Mouse (Mus musculus): ENCODE measurements around the gene Heatr6.

The Heatr6 gene

DNA sequence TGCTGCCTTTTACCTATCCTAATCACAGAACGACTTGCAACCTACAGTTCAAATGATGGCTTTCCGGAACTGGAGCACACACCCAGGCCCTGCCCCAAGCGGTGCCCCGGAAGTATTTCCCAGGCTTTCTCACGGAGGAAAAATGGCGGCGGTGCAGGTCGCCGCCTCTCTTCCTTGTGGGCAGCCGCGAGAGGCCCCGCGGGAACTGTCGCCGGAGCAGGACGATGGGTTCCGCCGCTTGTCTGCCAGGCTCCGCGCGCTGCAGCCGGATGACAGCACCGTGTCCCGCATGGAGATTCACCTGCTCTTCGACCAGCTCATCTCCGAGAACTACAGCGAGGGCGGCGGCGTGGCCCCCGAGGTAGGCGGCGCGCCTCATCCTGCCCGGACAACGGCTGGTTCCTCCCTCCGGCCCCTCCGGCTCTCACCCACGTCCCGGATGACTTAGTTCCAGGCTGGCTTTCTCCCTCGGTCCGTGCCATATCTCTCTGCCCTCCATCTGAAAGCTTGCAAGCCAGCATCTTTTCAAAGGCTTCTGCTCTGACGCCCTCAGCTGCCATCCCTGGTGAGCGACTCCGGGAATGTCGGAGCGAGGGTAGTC is at the start of gene Heatr6:
Gene Heatr6, plus strand, starts transcription at position 116 of the 601 bp plus-strand sequence.
- DNase-seq (ENCODE audit: low read depth) = peak; percentile 94

DNA sequence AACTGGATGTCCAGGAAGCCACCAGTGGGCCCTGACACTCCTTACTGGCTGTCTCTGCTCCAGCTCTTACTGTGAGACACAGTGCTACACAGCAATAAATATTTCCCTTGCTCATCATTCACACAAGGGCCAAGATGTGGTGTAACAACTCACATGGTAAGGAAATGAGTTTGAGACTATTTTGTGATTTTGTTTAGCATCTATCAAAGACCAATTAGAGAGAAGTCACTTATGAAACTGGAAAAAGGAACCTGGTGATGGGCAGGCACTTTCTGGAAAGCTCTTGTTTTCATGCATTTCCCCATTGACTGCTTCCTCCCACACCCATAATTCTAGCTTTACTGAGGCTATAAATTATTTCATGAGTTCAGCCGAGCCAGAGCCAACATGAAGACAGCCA is 49.8 kb upstream of the Heatr6 start, which contains the start of gene Wfdc17:
Gene Wfdc17, plus strand, starts transcription at position 287 of the 400 bp plus-strand sequence.
- DNase-seq (ENCODE audit: low read depth) = no peak

DNA sequence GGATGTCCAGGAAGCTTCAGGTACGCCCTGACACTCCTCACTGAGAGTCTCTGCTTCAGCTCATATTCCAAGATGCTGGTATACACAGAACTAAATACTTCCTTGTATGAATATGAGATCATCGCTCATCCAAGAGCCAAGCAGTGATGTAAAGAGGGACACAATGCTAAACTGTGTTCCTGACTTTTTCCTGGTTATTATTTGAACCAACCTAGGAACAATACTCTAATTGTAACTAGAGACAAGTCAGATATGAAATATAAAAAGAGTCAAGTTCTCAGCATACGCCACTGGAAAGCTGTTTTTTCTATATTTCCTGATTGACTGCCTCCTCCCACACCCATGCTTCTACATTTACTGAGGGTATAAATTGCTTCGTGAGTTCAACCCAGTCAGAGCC is 44.8 kb upstream of the Heatr6 start, which contains the start of gene Wfdc18:
Gene Wfdc18, plus strand, starts transcription at position 301 of the 400 bp plus-strand sequence.
- no peak for DNase-seq (ENCODE audit: low read depth)

DNA sequence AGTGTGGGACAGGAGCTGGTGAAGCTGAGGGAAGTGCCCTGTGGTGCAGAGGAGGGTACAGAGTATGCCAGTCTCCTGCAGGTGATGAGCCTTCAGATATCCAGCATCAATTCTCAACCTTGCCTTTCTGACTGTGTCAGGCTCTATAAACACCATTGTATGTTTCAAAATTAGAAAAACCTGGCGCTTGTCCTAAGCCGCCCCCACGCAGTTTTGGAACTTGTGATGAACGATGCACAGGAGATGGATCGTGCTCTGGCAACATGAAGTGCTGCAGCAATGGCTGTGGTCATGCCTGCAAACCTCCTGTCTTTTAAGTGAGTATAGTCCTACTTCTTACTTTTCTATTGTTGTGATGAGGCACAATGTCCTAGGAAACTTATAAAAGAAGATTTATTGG is 43.8 kb upstream of the Heatr6 start:
- DNase-seq (ENCODE audit: low read depth) = no peak

DNA sequence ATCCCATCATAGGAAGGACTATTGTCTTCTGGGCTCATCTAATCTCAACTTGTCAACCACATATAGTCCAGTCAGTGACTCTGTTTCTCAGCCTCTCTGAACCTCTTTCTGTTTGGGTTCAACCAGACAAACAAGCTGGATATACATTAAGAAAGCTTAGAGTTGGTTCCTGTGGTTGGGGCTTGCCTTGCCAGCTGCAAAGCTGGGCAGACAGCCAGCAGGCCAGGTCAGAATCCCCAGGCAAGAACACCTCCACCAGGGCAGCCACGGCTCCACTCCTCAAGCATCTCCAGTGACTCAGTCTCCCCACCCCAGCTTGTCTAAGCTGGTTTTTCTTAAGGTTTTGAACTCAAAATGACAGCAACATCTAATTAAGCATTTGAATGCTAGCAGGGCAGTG is 40.8 kb upstream of the Heatr6 start:
- DNase-seq (ENCODE audit: low read depth) = peak; percentile 13

DNA sequence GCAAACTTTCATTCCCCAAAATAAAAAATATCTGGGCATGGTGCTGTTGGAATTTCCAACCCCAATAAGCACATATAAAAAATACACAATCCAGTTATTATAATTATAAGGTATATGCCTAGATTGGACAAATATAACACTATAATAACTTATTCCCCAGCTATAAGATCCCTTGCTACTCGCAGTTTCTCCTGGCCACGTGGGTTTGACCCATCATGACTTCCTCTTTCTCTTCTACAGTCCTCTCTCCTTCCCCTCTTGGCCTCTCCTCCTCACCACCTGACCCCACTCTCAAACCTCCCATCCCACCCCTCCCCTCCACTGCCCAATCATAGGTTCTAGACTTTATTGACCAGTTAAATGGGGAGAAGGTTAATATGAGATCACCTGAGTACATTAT is 39.6 kb upstream of the Heatr6 start:
- DNase-seq (ENCODE audit: low read depth) = peak; percentile 29

DNA sequence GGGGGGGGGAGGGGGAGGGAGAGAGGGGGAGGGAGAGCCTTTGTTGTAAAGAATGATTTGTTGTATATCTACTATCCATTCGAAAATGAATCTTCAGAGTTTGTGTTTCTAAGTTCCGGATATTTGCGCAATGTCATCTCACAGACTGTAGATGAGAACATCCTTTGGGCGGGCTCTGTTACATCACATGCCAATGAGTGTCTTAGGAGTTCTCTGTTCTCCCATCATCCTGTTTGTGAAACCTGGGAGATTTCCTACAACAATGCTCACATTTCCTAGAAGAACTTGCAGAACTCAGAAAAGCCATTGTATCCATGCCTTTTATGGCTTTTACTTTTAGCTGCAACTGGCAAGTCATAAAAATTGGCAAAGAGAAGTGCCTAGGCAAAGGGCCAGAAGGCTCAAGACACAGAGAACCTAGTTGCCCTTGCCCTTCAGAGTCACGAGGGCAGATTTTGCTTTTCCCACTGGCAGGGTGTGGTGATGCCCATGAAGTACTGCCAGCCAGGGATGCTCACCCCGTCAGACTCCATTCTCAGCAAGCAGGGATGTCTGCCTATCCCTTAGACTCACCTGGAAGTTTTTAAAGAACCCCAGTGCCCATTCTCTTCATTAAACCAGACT is 36.3 kb upstream of the Heatr6 start:
- peak; percentile 47 for DNase-seq (ENCODE audit: low read depth)

DNA sequence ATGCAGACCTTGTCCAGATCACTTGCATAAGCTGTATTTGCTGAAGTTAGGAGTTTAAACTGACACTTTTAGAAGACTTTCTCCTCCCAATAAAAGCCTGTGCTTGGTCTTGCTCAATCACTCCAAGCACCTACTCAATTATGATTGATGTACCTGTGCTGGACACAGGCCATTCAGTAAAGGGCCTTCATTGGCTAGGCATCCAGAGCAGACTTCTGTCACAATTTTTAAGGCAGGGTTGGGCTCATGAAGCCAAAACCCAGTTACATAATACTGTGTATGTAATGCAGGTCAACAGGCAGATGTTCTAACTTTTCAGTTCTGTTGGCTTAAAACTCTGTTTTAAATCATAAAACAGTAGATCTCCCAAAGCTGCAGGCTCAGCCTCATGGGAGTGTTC is 32.7 kb upstream of the Heatr6 start:
- DNase-seq (ENCODE audit: low read depth) = no peak

DNA sequence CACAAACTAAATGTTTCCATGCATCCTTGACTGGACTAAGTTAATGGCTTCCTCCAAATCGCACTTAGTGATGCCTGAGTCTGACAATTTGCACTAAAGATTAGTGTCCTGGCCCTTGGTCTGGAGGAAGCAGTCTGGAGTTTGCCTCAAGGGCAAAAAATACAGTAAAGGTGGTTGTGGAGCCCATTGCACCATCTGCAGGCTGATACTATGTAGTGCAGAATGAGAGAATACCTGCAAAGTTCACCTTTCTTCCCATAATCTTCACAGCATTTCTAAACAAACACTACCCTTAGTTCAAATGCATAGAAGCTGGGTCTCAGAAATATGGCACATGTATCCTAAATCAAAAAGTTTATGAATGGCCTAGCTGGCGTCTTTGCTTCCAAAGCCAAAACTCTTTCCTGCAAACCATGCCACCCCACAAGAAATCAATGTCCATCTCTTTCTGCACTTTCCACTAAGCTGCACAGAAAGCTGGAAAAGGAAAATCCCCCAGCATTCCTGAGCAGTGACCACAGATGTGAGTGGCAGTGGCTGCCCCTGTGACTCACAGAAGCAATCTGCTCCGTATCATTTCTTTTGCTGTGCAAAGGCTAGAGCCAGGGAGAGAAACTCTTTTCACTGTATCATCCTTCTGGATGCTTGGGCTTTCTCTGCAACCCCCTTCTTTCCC is 24.6 kb upstream of the Heatr6 start:
- DNase-seq (ENCODE audit: low read depth) = peak; percentile 42

DNA sequence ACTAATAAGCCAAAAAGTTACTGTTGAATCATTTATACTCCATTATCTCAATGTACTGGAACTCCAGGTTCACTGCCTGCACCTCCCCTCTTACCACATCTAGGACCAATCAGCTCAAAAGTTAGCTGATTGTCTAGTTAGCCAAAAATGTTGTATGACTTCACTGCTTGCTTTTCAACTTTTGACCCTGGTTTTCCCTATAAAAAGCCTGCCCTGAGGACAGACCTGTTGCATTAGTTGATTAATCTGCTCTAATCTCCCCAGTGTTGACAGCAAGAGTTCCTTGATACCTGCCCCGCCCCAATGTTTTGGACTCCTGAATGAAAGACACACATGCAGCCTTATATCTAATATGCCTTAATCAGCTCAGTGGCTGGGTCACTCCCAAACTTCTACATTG is 22.4 kb upstream of the Heatr6 start:
- DNase-seq (ENCODE audit: low read depth) = no peak

DNA sequence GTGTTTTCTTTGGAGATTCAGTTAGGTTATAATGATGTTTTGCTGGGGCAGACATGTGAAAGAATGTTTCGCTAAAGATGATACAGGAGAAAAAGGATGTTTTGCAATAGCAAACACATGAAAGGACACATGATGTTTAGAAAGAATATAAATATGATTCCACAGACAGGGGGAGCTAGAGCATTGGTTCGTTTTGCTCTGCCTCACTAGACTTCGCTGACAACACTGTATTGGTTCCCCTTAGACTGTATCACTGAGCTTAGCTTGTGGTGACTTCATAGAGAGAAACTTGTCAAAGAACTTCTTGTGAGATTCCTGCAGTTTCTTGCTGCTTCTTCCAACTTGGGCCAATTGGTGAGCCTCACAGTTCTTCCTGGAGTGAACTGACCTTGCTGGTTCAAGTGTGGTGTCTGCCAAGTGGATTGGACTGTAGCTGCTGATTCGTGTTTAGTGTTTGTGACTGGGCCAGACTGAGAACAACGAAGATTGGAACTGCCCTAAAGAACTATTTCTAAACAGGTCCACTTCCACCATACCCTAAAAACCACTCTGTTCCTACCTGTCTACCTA is 20.3 kb upstream of the Heatr6 start:
- DNase-seq (ENCODE audit: low read depth) = peak; percentile 39

DNA sequence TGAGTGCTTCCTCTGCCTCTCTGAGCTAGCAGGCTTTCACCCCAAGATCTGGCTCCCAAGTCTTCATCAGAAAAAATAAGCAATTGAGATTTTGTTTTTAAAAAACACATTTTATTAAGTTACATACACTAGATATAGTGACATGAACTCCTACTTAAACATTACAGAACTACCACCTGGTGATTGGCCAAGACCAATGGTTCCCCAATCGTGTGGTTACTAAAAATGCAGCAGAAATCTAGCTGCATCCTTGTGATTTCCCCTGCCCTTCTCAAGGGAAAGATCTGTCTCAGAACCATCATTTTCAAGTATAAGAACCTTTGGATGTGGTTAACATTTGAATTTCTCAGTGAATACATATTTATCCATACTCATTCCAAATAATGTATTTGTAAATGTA is 19.3 kb upstream of the Heatr6 start:
- DNase-seq (ENCODE audit: low read depth) = peak; percentile 13

DNA sequence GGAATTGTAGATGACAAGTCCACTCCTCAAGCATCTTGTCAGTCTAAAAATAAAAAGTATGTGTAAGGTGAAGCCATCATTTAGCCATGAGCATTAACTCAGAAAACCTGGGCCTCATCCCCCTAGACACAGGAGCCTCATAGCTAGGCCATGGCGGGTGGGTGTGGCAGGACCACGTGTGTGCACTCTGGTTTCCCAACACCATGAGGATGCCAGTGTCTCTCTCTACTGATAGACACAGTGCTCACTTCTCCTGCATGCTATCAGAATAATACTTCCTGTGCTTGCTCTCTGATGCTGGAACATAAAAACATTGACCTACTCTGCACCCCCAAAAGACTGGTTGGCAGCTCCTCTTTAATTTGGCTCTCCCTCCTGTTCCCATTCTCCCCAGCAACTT is 17.6 kb upstream of the Heatr6 start:
- DNase-seq (ENCODE audit: low read depth) = no peak

DNA sequence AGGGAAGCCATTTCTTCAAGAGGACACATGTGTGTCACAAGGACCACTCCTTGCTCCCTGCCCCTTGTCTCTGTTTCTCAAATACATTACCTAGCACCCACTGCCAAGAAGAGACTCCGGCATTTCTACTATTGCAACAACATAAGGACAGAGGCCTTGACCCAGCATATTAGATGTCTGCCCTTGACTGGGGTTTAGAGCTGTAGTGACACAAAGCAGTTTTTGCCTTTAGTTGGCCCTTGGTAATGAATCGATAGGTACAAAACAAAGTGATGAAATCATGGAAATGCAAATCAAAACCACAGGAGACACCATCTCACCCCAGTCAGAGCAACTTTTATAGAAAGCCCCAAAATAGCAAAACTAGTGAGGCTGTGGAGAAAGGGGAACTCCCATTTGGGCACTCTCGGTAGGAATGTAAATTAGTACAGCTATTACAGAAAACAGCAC is 16.4 kb upstream of the Heatr6 start:
- DNase-seq (ENCODE audit: low read depth) = peak; percentile 34

DNA sequence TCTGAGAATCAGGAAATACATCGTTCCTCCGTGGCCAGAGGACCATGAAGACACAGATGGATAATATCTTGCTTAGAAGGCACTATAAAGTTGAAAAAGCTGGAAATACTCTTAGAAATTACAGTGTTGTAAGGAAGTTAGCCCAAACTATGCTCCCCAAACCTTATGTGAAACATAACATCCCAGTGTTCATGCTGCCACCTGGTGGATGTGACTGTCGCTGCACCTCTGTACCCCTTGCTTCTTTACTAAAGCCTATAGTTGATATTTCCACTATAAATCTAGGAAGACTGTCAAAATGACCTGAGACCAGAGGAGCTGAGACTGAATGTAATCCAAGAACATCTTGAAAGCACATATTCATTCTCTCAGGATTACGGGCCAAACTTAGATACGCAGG is 14.3 kb upstream of the Heatr6 start:
- peak; percentile 74 for DNase-seq (ENCODE audit: low read depth)

DNA sequence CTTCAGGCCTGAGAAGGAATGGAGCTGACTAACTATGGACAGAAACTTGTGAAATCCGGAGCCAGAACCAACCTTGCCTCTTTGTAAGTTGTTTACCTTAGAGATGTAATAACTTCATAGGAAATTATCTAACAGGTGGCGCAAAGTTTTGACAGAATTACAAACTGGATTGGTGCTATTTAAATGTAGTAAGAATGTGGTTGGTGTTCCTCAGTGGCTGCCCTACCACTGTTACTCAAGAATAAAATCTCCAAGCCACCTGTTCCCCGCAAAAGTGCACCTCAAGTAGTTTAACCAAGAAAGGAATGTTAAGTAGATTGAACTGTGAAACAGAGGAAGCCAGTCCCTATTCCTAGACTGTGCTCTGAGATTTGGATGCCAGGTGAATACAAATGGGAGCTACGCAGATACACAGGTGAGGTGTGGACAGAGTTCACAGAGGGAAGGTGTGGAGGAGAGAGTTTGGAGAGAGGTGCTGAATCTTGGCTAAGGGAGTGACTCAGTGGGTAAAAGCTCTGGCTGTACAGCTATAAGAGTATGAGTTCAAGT is 13.0 kb upstream of the Heatr6 start:
- no peak for DNase-seq (ENCODE audit: low read depth)

DNA sequence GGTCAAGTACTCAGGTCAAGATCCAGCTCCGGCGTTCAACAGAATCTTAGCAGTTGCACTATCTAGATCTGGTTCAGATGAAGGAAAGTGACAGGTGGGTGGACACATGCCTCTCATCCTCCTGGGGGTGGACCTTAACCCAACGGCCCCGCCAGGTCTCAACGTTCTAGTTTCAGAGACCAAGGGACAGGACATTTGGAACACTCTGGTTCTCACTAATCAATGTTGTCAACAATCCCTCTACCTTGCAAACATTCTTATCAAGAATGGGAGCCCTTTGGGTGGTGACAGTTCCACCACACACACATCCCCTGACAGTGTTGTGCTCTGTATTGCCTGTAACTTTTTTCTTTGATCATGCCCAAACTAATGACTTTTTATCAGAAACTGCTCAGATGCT is 11.7 kb upstream of the Heatr6 start:
- DNase-seq (ENCODE audit: low read depth) = no peak

DNA sequence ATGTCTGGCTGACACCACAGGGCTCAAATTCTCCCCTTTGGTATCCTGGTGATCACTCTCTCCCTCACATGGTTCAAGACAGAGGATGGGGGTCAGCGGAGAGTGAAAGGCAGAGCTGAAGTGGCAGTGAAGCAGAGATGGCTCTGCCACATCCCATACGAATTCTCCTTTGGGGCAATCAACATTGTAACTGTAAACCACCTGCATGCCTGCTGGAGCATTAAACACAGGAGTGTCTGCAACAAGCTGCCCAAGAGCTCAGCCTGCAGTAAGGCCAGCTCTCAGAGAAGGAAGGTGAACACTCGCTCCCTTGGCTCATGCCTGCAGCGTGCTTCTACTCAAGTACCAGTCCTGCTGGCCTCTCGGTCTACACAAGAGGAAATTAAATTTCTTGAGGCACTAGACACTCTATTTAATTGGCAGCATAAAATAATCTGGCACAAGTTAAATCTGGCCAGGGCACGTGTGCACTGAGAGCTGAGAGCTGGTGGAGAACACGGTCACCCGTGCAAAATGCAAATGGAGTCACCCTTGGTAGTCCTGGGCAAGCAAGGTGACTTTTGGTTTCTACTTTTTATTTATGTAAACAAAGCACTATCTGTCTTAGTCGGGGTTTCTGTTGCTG is 10.7 kb upstream of the Heatr6 start:
- no peak for DNase-seq (ENCODE audit: low read depth)

DNA sequence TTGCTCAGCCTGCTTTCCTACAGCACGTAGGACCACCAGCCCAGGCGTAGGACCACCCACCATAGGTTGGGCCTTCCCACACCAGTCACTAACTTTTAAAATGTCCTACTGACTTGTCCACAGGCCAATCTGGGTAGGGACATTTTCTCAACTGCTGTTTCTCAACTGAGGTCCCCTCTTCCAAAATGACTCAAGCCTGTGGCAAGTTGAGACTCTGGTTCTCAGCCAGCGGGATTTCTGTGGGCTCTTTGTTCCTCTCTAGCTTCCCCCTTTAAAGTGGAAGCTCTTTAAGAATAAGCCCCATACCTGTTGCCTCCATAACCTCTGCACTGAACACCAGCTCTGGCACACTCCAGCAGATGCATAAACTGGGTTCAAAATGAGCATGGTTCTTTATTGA is 10.0 kb upstream of the Heatr6 start:
- DNase-seq (ENCODE audit: low read depth) = peak; percentile 53

DNA sequence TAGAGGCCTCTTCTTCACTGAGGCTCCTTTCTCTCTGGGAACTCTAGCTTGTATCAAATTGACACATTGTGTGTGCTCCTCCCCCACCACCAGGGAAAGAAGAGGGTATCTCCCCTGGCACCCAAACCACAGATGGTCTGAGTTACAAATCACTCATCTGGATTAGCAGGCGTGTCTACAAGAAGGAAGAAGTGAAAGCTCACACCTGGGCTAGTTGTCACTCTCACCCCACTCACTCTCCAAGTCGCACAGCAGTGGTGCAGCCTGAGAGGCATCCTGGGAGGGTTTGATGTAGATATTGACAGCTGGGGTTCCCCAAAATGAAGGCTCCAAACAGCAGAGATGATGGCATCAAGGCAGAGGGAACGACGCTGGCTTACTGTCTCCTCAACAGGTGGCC is 7.3 kb upstream of the Heatr6 start:
- DNase-seq (ENCODE audit: low read depth) = no peak

DNA sequence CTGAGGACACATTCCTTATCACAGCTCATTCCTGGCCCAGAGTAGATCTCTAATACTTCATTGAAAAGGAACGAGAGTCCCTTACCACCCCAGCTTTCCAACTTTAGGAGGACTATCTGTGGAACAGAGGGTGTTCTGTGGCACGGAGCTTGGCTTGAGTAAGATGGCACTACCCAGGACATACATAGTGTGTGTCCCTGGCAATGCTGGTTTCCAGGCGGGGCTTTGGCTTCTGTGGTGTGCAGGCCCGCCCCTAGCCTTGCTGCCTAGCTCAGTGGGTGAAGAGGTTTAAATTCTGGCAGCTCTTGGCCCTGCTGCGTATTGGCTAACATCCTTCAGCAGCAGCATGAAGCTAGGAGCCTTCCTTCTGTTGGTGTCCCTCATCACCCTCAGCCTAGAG is 6.8 kb upstream of the Heatr6 start, which contains the start of gene Wfdc21:
Gene Wfdc21, plus strand, starts transcription at position 260 of the 400 bp plus-strand sequence.
- no peak for DNase-seq (ENCODE audit: low read depth)

Measured in 416B (cell line).